Mouse (Mus musculus) spleen, adult 18-20 months (tissue): ENCODE measurements around the gene Thada.

ENCODE experiments used
- DNase-seq, 2 experiments: peaks; one replicate each; pipeline ENCODE4 v3.0.0; 2022; ENCODE audit warnings: mixed read lengths in 2 of 2

Thada gene

DNA sequence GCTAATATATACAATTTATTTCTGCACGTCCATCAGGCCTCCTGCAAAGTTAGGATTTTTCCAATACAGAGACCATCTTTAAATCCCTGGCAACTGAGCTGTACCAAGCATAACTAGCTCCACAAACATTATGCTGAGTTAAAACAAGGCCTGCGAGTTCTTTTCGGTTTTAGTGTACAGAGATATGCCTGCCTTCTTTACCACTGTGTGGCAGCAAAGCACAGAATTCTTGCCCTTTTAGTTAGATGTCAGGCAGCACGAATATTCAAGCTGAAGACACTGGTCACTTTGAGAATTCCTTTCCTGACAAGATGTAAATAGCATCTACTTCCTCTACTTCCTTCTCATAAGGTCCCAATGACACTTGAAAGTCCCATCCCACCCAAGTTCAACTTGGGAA, 8.3 kb upstream of the Thada start:
- DNase-seq, result no peak

DNA sequence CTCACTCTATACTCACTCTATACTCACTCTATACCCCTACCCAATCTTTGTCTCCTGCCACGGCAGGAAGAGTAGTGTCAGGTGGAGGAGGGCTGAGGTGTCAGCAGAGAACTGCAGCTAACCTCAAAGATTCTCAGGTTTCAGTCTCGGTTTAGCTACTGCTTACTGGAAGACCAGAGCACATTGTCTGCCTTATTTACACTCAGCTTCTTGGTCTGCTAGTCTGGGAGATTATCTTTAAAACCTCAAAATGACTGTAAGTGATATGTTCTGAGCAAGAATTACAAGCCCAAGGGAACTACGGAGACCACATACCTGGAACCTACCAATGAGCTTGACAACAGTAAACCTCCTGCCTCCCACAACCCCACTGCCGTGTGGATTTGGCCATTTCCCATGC, 31.0 kb downstream of the Thada start:
- DNase-seq, result no peak

DNA sequence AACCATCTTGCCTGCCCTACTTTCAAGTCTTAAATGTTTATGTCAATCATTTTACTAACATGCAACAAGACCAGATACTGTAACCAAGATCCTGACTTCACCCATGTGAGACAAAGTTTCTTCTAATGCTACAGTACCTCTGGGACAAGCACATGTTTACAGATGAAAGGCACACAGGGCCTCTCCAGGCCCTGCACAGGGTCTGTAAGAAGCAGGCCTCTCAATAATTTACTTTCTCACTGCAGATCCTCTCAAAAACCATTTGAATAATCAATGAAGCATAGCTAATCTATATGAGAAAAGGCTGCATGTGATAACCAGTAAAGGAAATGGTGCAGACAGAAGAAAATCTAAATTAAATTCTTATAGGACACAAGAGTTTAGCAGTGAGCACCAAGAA, 31.8 kb downstream of the Thada start:
- DNase-seq, result no peak

DNA sequence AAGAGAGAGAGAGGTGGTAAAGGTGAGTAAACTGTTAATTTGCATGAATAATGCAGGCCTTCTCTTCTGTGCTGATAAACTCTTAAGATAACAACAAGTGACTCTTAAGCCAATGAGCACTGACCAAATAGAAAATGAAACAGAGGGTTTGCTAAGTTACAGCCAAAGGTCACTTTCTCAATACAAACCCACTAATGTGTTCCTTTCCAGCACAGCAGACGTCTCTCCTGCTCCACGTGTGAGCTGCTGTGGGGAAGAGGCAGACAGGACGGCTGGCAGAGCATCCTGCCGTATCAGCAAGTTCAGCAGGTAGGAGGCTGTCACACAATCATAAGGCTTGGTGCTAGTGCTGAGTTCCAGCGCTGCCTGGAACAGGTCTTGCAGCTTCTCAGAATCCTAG, 34.0 kb downstream of the Thada start:
- no peak for DNase-seq

GRCm38 (mm10) chr17:84424258-84424657, 41.7 kb downstream of the Thada start:
- no peak for DNase-seq

- no peak for DNase-seq
Observed at GRCm38 (mm10) chr17:84422916-84423315, 43.1 kb downstream of the Thada start.

DNA sequence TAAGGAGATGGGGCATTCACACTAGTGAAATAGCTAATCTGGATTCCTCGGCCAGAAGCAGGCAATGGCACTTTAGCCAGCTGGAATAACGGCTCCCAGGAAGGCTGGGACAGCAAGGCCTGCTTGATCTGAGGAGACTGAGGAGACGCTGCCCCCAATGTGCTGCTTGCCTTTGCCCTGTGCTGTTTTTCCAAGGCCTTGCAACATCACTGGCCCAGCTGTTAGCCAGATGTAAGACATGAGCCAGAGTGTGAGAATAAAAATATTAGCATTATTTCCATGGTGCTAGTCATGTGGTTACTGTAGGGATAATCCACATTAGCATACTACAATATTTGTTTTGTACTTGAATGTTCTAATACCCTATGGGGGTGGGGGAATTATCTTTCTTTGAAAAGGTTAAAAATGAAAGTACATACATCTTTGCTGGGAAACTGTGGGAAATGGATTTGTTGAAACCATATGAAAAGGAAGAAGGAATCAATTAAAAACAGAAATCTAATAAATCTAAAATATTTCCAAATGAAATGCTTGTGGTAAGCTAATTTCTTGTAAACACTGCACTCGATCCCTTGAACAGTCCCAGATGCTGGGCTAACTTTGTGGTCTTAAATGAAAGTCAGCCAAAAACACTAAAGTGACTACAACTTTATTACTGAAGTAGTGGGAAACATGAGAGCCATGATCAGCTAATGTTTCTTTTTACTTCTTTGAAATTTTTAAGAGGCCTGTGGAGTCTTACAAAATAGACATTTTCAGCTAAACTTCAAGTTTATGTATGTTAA, 43.8 kb downstream of the Thada start:
- DNase-seq, result no peak

DNA sequence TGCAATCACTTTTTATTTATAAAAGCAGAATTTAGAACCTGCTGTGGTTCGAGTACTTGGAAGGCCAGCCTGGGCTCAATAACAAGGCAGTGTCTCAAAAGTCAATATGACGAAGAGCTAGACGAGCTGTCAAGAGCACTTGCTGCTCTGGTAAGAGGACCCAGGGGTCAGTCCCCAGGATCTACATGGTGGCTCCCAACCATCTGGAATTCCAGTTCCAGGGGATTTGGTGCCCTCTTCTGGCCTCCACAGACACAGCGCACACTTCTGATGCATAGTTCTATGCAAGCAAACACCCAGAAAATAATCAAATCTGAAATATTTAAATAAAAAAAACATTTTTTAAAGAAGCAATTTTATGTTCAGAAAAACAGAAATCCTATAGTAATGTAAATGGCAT, 45.0 kb downstream of the Thada start:
- DNase-seq, result no peak

DNA sequence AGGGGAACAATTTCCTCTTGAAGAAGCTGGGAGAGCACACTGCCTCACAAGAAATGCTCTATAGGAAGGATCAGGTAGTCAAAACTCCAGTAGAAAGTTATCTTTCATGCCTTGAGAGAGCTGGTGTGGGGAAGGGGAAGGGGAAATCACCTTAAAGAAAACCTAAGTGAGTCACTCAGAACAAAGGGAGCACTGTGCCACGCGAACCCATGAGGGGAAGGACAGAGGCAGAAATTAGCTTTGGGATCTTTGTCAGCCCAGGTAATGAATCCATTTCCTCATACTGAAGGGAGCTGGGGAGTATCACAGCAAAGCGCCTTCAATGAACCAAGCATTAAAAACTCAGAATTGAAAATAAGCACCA, 45.7 kb downstream of the Thada start:
- DNase-seq, result no peak

GRCm38 (mm10) chr17:84419326-84420275, 46.4 kb downstream of the Thada start:
- peak in 1 of 2 experiments; percentile 22 for DNase-seq

DNA sequence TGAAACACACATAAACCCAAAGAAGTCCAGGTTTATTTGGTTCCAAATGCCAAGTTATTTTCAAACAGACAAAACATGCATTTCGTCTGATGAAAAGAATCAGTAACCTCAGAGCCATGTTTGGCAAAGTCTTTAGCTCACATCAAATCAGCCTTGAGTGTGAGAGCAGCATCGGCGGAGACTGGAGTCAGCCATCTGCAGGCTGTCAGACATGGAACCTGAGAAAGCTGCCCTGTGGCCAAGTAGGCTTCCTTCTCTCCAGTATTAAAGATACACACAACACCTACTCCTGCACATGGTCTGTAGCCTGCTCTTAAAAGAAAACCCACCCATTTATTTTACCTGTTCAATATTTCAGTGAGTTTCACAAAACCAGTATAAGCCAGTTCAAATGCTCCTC, 50.1 kb downstream of the Thada start:
- DNase-seq, result no peak

DNA sequence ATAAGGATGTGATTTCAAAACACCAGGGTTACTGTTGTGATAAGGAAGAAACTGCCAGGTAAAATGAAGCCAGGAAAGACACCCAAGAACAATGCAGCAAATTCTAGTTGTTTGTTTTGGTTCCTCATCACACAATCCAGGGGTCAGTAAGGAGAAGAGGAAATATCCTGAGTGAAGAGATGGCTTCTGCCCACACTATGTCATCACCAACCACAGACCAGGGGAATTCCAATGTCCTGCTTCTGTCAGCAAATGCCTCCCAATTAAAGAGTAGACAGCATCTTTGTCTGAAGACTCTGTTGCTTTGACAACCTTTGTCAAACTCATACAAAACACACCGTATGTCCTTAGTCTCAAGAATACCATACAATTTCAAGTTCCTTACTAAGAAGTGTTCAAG, 57.3 kb downstream of the Thada start:
- no peak for DNase-seq

DNA sequence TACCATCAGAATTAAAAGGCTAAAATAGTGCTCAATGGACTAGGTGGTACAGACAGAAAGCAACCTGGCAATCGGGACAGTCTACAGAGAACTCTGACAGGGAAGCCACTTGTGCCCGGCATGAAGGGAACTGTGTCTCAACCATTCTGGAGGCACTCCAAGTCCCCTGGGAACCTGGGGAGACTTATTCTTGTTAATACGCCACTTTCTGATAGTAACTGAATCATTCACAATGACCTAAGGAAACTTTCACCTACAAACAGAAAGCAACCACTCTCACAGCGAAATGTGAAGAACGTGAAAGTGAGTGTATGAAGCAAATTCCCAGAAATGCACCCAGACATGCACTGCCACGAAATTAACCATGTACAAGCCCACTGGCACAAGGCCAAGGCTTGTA, 60.4 kb downstream of the Thada start:
- no peak for DNase-seq

GRCm38 (mm10) chr17:84401796-84402195, 64.2 kb downstream of the Thada start:
- DNase-seq, result no peak

GRCm38 (mm10) chr17:84399431-84399830, 66.6 kb downstream of the Thada start:
- DNase-seq, result no peak

- no peak for DNase-seq
Observed at GRCm38 (mm10) chr17:84390026-84390425, 76.0 kb downstream of the Thada start.

DNA sequence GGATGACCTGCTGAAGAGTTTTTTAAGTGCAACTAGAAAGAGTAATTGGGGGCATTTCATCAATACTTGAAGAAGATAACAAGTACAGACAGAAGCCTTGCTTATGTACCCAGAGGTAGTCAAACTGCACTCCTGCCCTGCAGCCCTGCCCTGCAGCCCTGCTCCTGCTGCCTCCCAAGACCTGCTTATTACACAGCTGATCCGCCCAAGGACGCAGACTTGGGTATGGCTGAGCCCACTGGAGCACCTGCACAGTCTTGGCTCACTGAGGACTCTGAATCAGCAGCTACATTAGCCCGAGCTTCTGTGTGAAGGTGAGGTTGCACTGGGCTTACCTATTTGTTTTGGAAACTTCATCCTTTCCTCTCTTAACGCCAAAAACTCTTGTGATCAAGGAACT, 79.8 kb downstream of the Thada start:
- DNase-seq, result no peak

GRCm38 (mm10) chr17:84385696-84386095, 80.3 kb downstream of the Thada start:
- no peak for DNase-seq

DNA sequence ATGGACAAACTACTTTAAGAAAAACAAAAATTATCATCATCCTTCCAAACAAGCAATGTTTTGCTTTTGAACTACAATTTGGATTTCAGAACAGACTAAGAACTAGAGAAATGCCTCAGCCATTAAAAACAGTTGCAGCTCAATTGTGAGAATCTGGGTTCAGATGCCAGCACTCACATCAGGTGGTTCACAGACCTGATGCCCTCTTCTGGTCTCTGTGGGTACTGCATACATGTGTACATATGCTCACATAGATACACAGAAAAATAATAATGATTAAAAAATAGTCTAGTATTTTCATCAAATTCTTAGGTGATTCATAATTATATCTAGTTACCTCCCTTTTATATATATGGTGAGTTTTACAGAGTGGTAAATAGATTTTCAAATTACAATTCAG, 81.3 kb downstream of the Thada start:
- no peak for DNase-seq

DNA sequence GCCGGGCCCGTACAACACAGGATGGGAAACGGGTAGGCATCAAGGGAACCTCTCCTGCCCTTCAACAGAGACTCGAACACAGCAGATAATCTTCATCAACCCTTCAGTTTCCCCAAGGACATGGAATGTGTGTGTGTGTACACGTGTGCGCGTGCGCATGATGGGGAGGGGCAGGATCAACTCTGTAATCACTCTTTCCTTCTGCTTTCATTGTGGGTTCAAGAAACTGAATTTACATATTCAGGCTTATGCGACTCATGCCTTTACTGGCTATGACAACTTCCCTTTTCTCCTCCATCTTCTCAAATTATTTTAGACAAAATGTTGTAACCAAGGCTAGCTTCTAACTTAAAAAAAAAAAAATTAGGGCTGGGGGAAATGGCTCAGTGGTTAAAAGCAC, 85.7 kb downstream of the Thada start:
- DNase-seq, result no peak

DNA sequence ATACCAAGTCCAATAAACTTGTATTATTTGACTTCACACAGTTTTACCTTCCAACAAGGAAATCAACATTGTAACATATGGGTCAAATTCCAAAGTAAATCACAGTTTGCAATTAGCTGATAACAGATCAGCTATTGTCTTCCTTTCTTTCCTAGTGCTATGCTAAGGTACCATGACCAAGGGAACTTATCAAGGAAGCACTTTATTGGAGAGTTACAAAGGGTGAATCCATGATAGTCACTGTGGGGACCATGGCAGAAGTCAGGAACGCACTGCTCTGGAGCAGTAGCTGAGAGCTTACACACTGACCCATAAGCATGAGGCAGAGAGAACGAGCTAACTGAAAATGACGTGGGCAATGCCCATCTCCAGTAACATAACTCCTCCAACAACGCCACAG, 89.1 kb downstream of the Thada start:
- DNase-seq, result no peak

GRCm38 (mm10) chr17:84372411-84373045, 93.5 kb downstream of the Thada start:
- DNase-seq, result no peak

GRCm38 (mm10) chr17:84370385-84370784, 95.6 kb downstream of the Thada start:
- no peak for DNase-seq

DNA sequence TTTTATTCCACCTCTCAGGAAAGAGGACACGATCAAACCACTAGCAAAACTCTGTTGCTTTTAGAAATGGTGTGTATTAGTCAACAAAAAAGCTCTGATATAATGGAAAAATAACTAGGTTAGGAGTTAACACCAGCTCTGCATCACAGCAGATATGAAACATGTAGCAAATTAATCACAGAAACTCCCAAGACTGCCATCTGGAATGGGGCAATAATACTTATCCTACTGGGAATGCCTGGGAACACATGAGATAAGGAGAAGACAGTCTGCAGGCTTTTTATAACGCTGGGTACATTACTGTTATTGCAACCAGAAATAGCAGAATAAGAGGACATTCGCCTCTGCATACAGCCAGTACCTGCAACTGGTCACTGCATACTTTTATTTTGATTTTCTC, 96.2 kb downstream of the Thada start:
- no peak for DNase-seq
